Mouse (Mus musculus): ENCODE results near the gene Hnrnph3.
A peak's percentile ranks its signal among the peaks of the same experiment; 100 is the strongest.

Hnrnph3 gene

GRCm38 (mm10) chr10:62980039-62980954 is 43.7 kb downstream of the Hnrnph3 start, which contains the start of gene Rufy2:
TSS of gene Rufy2 (plus strand) at chr10:62980223.
- DNase-seq = peak; percentile 93

GRCm38 (mm10) chr10:62979667-62980038 is 44.4 kb downstream of the Hnrnph3 start:
- no peak for DNase-seq

DNA sequence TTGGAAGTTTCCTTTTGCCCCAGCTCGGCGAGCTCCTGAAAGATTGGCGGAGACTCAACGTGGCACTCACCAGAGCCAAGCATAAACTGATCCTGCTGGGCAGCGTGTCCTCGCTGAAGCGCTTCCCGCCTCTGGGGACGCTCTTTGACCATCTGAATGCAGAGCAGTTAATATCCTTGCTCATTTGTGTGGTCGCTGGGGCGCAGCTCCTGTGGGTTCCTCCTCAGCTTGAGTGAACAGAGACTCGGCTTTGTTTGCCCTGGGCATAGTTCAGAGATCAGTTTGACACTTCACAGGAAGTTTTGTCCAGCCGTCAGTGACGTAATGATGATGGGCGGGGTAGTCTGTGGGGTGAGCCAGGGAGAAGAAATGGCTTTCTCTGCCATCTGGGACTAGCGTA is 52.2 kb downstream of the Hnrnph3 start:
- no peak for DNase-seq

GRCm38 (mm10) chr10:62966291-62966690 is 57.7 kb downstream of the Hnrnph3 start:
- no peak for DNase-seq

GRCm38 (mm10) chr10:62965796-62966195 is 58.2 kb downstream of the Hnrnph3 start:
- DNase-seq = no peak
